Mouse (Mus musculus) spleen, adult 2 months (tissue): Measurements from ENCODE around the gene Cramp1l.

Source experiments
- CTCF ChIP-seq: fragments of 200-500 bp; IDR thresholded peaks from 2 replicates; pipeline ENCODE4 v1.5.1; 2011; ENCODE audit warnings: mild to moderate bottlenecking, inconsistent platforms; ENCODE audit not compliant: insufficient read depth, insufficient read length, insufficient replicate concordance; ENCODE audit errors: extremely low read depth
- POLR2A ChIP-seq: fragments of 200-500 bp; IDR thresholded peaks from 2 replicates; pipeline ENCODE4 v1.6.1; 2011; ENCODE audit warnings: low read depth, low read length, inconsistent platforms

DNA sequence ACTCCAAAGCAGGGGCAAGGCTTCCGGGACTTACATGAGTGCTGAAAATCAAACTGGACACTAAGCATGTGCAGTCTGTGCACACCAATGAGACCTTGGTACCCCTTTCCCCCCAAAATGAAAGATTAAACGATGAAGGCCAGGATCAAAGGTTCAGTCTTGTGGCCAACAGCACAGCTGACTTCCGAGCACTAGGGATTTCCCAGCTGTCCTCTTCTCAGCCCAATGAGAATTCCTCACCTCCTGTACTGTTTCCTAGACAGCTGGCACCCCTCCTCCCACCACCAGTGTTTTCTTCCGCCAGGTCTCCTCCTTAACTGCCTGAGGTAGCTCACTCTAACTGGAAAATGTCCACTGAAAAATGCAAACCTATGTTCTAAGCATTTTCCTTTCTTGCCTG lies 82.4 kb downstream of the Cramp1l start:
- no peak for TF ChIP-seq CTCF
- no peak for TF ChIP-seq POLR2A
